In the genomic region with DNA sequence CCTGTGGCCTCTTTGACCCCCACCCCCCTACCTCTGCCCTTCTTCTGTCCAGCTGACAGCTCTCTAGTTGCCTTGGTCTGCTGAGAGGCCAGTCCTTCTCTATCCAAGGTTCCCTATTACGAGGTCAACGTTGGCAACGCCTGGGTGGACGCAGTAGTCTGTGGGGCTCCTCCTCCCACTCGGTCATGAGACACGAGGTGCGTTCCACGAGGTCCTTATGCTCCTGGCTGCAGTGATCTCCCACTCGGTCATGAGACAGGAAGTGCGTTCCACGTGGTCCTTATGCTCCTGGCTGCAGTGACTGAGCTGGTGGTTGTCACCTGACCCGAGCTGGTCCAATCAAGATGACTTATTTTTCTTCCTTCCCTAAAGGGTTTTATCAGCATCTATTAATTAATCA, we compare ENCODE assay signal across 15 mouse cellular contexts.
DNase-seq lines count a peak whose midpoint lies in the region; ATAC-seq and TF ChIP-seq lines count a peak whose summit lies in the region.
"Had no signal": no experiment of that assay in that cellular context is flagged by ENCODE, and none has a peak within 500 bp of the region (broad histone marks: within the 10 kb centered on the region; RNA-seq: fewer than 3 reads in every experiment).

No protein-coding gene starts in this region.

- H3K79me3 ChIP-seq in C2C12 (ENCODE audit: low read depth) = no peaks in the 10 kb centered on the region

- no peaks in the 10 kb centered on the region for H3K36me3 ChIP-seq in intestine, postnatal 0 days (ENCODE audit: control insufficient read depth, insufficient read depth)
- H3K36me3 ChIP-seq in intestine, embryonic 15.5 days = no peaks in the 10 kb centered on the region
- H3K36me3 ChIP-seq in C2C12 (ENCODE audit: control insufficient read depth, insufficient read depth) = no peaks in the 10 kb centered on the region
- no peaks in the 10 kb centered on the region for H3K36me3 ChIP-seq in kidney, postnatal 0 days (ENCODE audit: insufficient read depth, low read length)
- H3K36me3 ChIP-seq in heart, embryonic 12.5 days = no peaks in the 10 kb centered on the region
- H3K36me3 ChIP-seq: embryonic facial prominence, embryonic 15.5 days; G1E; stomach, embryonic 15.5 days had no signal

- H3K4me2 ChIP-seq in intestine, postnatal 0 days (replicated peaks; ENCODE audit: low read depth) = no peak overlapping the region
- no peak overlapping the region for H3K4me2 ChIP-seq in intestine, embryonic 15.5 days (replicated peaks)
- H3K4me2 ChIP-seq in kidney, postnatal 0 days (ENCODE audit: low read length) = no peak overlapping the region
- H3K4me2 ChIP-seq in heart, embryonic 12.5 days = no peak overlapping the region
- H3K4me2 ChIP-seq: embryonic facial prominence, embryonic 15.5 days; stomach, embryonic 15.5 days had no signal

- no peaks in the 10 kb centered on the region for H3K27me3 ChIP-seq in intestine, postnatal 0 days (replicated peaks; ENCODE audit: control insufficient read depth, insufficient read depth, low read length)
- H3K27me3 ChIP-seq in intestine, embryonic 15.5 days (replicated peaks) = no peaks in the 10 kb centered on the region
- H3K27me3 ChIP-seq in C2C12 (ENCODE audit: control insufficient read depth, insufficient read depth, insufficient read length) = peaks cover 4% of the 10 kb centered on the region
- no peaks in the 10 kb centered on the region for H3K27me3 ChIP-seq in kidney, postnatal 0 days (ENCODE audit: insufficient read depth, low read length)
- no peaks in the 10 kb centered on the region for H3K27me3 ChIP-seq in heart, embryonic 12.5 days (replicated peaks)
- H3K27me3 ChIP-seq: embryonic facial prominence, embryonic 15.5 days; stomach, embryonic 15.5 days had no signal

- H3K9ac ChIP-seq in intestine, postnatal 0 days (ENCODE audit: low read depth, low read length) = no peak overlapping the region
- no peak overlapping the region for H3K9ac ChIP-seq in intestine, embryonic 15.5 days
- no peak overlapping the region for H3K9ac ChIP-seq in kidney, postnatal 0 days (ENCODE audit: low read depth, low read length)
- no peak overlapping the region for H3K9ac ChIP-seq in heart, embryonic 12.5 days
- H3K9ac ChIP-seq: embryonic facial prominence, embryonic 15.5 days; stomach, embryonic 15.5 days had no signal

- no peaks in the 10 kb centered on the region for H3K9me3 ChIP-seq in intestine, postnatal 0 days (ENCODE audit: control insufficient read depth)
- H3K9me3 ChIP-seq in intestine, embryonic 15.5 days = no peaks in the 10 kb centered on the region
- H3K9me3 ChIP-seq in kidney, postnatal 0 days (replicated peaks; ENCODE audit: low read length) = no peaks in the 10 kb centered on the region
- 0 out of 2 replicates have a peak, but pooled peaks cover 2% of the 10 kb centered on the region for H3K9me3 ChIP-seq in heart, embryonic 12.5 days (replicated peaks)
- H3K9me3 ChIP-seq: embryonic facial prominence, embryonic 15.5 days; stomach, embryonic 15.5 days had no signal

- no peak overlapping the region for H3K4me3 ChIP-seq in intestine, postnatal 0 days (ENCODE audit: low read depth, low read length)
- H3K4me3 ChIP-seq in intestine, embryonic 15.5 days (replicated peaks) = no peak overlapping the region
- H3K4me3 ChIP-seq in C2C12 (ENCODE audit: insufficient read depth, poor library complexity, severe bottlenecking) = no peak overlapping the region
- no peak overlapping the region for H3K4me3 ChIP-seq in brown adipose tissue, adult 24 weeks (ENCODE audit: insufficient read depth, low read depth, low read length)
- no peak overlapping the region for H3K4me3 ChIP-seq in kidney, postnatal 0 days (replicated peaks; ENCODE audit: low read depth, low read length)
- H3K4me3 ChIP-seq in heart, embryonic 12.5 days = no peak overlapping the region
- H3K4me3 ChIP-seq: embryonic facial prominence, embryonic 15.5 days; stomach, embryonic 15.5 days had no signal

- H3ac ChIP-seq in C2C12 (ENCODE audit: control insufficient read depth, insufficient read length, low read depth) = no peak overlapping the region

- TF ChIP-seq CTCF in intestine, postnatal 0 days (IDR thresholded peaks at IDR 0.05; ENCODE audit: low read depth) = no peak
- TF ChIP-seq CTCF in C2C12 (IDR thresholded peaks at IDR 0.05; ENCODE audit: control insufficient read depth, insufficient read depth, insufficient read length) = no peak
- no peak for TF ChIP-seq CTCF in kidney, postnatal 0 days (IDR thresholded peaks at IDR 0.05; ENCODE audit: low read depth)

- H3K27ac ChIP-seq in intestine, postnatal 0 days (ENCODE audit: low read depth, low read length) = no peak overlapping the region
- no peak overlapping the region for H3K27ac ChIP-seq in intestine, embryonic 15.5 days
- peak overlapping the region; percentile 78 for H3K27ac ChIP-seq in brown adipose tissue, adult 24 weeks (replicated peaks; ENCODE audit: low read depth, low read length)
- H3K27ac ChIP-seq in kidney, postnatal 0 days = no peak overlapping the region
- H3K27ac ChIP-seq in heart, embryonic 12.5 days (ENCODE audit: poor library complexity, severe bottlenecking) = no peak overlapping the region
- H3K27ac ChIP-seq: embryonic facial prominence, embryonic 15.5 days; hindbrain, postnatal 0 days; stomach, embryonic 15.5 days had no signal

- no peaks in the 10 kb centered on the region for H3K4me1 ChIP-seq in intestine, postnatal 0 days (replicated peaks; ENCODE audit: control insufficient read depth, insufficient read depth, low read length)
- H3K4me1 ChIP-seq in intestine, embryonic 15.5 days (replicated peaks) = 0 out of 2 replicates have a peak, but pooled peaks cover 3% of the 10 kb centered on the region
- H3K4me1 ChIP-seq in brown adipose tissue, adult 24 weeks (ENCODE audit: control insufficient read depth, insufficient read depth, insufficient read length, low read length) = peaks cover 16% of the 10 kb centered on the region
- H3K4me1 ChIP-seq in kidney, postnatal 0 days (replicated peaks; ENCODE audit: insufficient read depth, low read length) = no peaks in the 10 kb centered on the region
- peaks cover 40% of the 10 kb centered on the region for H3K4me1 ChIP-seq in heart, embryonic 12.5 days (replicated peaks)

- intact Hi-C loops in left cerebral cortex, postnatal 25 days (cut with DNase I) = no loop called here

- no peak for DNase-seq in kidney, postnatal 0 days (ENCODE audit: low spot score)
- no peak for DNase-seq in left cerebral cortex, postnatal 25 days (ENCODE audit: low spot score in 2 of 2)
- DNase-seq: cerebellum, adult 9-10 months; gastrocnemius, postnatal 14 days; heart, postnatal 14 days; liver had no signal

- WGBS in intestine, postnatal 0 days = 76% methylated on average over 12 of the region's 12 CpGs
- WGBS in intestine, embryonic 15.5 days = 84% methylated on average over 12 of the region's 12 CpGs
- WGBS in kidney, postnatal 0 days = 53% methylated on average over 12 of the region's 12 CpGs
- 77% methylated on average over 12 of the region's 12 CpGs for WGBS in heart, embryonic 12.5 days

- ATAC-seq in intestine, postnatal 0 days = peak; percentile 48; the same call in 1 of the 2 replicates
- ATAC-seq in intestine, embryonic 15.5 days = no peak
- ATAC-seq in kidney, postnatal 0 days (replicated peaks; ENCODE audit: low FRiP score, low read depth) = peak; percentile 63
- ATAC-seq in heart, embryonic 12.5 days (ENCODE audit: insufficient number of reproducible peaks, low FRiP score) = no peak
- ATAC-seq: hindbrain, postnatal 0 days had no signal

- no peaks in the 10 kb centered on the region for H3K79me2 ChIP-seq in C2C12 (ENCODE audit: control insufficient read depth, insufficient read depth)

TF ChIP-seq in C2C12, 6 proteins besides CTCF, POLR2A, EP300 and RAD21:
- TF ChIP-seq MYOG (IDR thresholded peaks at IDR 0.05; ENCODE audit: control insufficient read depth, extremely low read depth, insufficient read length) (no peak), USF1 (IDR thresholded peaks at IDR 0.05; ENCODE audit: low read depth) (peak; percentile 14)

Comparison
In these comparisons a context has a peak if more than half of its experiments do, and no peak if none do; other contexts are left out.
1. ATAC-seq: peak in intestine, postnatal 0 days (single experiment) and kidney, postnatal 0 days (single experiment); none in intestine, embryonic 15.5 days (single experiment) and heart, embryonic 12.5 days (single experiment).